Mouse (Mus musculus): ENCODE measurements around the gene Tmem143. TPM values are rescaled to one million over a fixed set of nuclear protein-coding genes. Genes with fewer than 3 reads are reported as not detected.
"Not testable (repeated sequence)": the region's sequence is repeated elsewhere in the genome, so short reads cannot be mapped to it uniquely, and the experiment has no call there.

Tmem143 gene
- polyA plus RNA-seq, 1 experiment from 2014 or later, result 5.8 TPM

DNA sequence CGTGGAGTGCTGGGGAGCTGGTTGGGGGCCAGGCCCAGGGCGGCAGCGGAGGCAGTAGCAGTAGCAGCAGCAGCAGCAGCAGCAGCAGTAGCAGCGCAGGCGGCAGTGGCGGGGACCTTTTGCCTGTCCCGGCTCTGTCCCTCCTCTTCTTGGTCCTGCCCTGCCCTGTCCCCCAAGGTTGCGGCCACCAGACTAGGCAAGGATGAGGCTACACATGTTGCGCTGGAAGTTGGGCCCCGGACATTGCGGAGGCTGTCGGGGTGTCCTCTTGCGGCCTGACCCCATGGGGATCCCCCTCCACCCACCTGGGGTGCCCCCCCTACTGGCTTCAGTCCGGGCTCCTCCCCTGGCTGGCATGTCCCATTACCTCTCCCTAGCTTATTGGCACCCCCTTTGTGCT, 27.0 kb upstream of the Tmem143 start:
- Histone ChIP-seq H3K27me3 (ENCODE audit: insufficient read depth, poor library complexity, severe bottlenecking) (peaks cover 60% of the 10 kb centered on the region), H3K27ac (peak overlapping the region; percentile 47; the same call in 1 of the 2 replicates), H3K4me1 (peaks cover 67% of the 10 kb centered on the region), H3K4me3 (peak overlapping the region; percentile 52), H3K36me3 (peaks cover 8% of the 10 kb centered on the region), H3K9me3 (no peaks in the 10 kb centered on the region)
- WGBS, result 4% methylated on average over 14 of the region's 14 CpGs
- DNase-seq (ENCODE audit: low spot score), result no peak

DNA sequence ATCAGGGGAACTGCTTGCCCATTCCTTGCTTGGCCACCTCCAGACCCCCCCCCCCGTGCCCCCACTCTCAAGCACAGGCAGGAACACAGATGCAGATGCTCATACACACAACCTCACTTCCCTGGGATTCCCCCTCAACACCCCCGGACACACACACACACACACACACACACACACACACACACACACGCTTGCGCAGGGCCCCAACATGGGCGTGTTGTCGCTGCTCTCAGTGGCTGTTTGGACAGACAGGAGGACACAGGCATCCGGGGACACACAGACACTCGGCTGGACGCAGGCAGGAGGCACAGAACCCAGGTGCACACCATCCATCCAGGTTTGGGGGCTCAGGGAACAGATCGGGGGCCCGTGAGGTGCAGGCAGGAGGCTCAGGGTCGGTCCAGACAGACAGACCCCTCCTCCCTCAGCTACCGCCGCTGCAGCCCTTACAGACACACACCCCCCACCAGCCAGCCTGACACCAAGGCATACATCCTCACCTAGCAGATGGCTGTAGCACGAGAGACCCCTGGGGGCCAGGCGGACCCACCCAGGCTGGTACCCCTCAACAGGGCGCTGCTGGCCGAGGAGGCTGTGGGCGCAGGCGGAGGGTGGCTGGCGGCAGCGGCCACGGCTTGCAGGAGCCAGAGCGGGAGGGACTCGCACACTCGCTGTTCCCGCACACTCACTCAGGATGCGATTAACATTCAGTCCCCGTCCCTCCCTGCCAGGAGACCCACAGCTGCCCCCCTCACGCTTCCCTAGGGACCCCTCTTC, 26.3 kb upstream of the Tmem143 start:
- H3K27ac ChIP-seq, result 0 out of 2 replicates have a peak overlapping the region, but pooled peaks have one; percentile 49
- peak overlapping the region; percentile 52 for H3K4me3 ChIP-seq
- no peaks in the 10 kb centered on the region for H3K9me3 ChIP-seq
- peaks cover 60% of the 10 kb centered on the region for H3K27me3 ChIP-seq (ENCODE audit: insufficient read depth, poor library complexity, severe bottlenecking)
- H3K4me1 ChIP-seq, result peaks cover 71% of the 10 kb centered on the region
- WGBS, result 2% methylated on average over 30 of the region's 30 CpGs
- peaks cover 15% of the 10 kb centered on the region for H3K36me3 ChIP-seq
- DNase-seq (ENCODE audit: low spot score), result no peak

DNA sequence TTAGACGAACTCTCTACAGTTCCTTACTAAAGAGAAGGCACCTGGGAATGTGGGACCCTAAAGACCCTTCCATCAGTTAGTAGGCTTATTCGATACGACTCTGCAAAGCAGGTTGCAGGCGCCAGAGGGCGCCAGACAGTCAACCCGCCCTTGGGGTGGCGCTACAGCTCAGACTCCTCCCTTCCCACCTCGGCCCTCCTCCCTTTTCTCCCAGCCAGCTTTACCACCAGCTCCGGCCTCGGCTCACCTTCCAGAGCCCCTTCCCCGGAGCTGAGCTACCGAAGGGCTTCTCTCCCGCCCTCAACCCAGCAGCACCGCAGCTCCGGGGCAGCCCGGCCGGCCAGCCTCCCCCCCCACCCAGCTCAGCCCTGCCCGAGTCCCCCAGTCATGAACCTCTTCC, 24.1 kb upstream of the Tmem143 start, which contains the start of gene Kdelr1:
TSS of gene Kdelr1 (plus strand) at position 149 of the 400 bp plus-strand sequence.
- Histone ChIP-seq H3K36me3 (peaks cover 37% of the 10 kb centered on the region), H3K27me3 (ENCODE audit: insufficient read depth, poor library complexity, severe bottlenecking) (peaks cover 46% of the 10 kb centered on the region), H3K4me3 (peak within 1 kb of the TSS; percentile 88), H3K4me1 (peaks cover 52% of the 10 kb centered on the region), H3K9me3 (no peaks in the 10 kb centered on the region), H3K27ac (peak within 1 kb of the TSS; percentile 95)
- under 1% methylated on average over 18 of the region's 18 CpGs for WGBS
- peak; percentile 95 for DNase-seq (ENCODE audit: low spot score)

DNA sequence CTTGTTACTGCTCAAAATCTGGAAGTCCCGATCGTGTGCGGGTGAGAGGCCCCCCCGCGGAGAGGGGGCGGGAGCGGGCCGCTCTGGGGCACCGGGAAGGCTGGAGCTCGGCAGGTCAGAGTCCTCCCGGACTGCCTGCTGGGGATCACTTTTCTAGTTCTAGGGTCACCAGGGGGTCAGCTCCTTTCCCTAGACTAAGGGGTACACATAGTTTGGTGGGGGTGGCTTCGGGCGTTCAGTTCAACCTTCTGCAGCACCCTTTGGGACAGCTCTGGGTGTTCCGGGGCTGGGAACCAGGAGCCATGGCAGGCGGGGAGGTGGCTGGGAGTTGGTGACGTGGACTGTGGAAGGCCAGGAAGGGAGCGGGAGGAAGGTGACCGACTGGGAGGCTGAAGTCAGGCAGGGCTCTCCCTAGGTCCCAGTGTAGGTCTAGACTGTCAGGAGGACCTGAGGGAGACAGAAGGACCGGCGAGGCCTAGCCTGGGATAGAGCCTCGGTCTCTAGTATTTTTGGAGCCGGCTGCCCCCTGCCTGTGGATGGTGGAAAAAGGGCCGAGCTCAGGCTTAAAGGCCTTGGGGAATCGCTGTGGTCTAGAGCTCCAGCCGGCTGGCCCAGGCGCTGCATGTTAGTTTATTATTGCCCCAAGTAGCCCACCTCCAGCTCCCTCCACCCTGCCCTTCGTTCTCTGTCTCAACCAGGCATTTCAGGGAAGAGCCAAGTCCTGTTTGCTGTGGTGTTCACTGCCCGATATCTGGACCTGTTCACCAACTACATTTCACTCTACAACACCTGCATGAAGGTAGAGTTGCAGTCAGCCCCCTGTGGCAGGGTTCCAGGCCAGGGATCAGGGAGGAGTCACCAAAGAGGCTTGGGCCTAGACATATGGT, 23.4 kb upstream of the Tmem143 start:
- Histone ChIP-seq H3K27me3 (ENCODE audit: insufficient read depth, poor library complexity, severe bottlenecking) (peaks cover 39% of the 10 kb centered on the region), H3K4me3 (peak overlapping the region; percentile 88), H3K4me1 (peaks cover 46% of the 10 kb centered on the region), H3K36me3 (peaks cover 44% of the 10 kb centered on the region), H3K9me3 (no peaks in the 10 kb centered on the region), H3K27ac (peak overlapping the region; percentile 95)
- DNase-seq (ENCODE audit: low spot score), result peak; percentile 87
- 3% methylated on average over 28 of the region's 28 CpGs for WGBS

DNA sequence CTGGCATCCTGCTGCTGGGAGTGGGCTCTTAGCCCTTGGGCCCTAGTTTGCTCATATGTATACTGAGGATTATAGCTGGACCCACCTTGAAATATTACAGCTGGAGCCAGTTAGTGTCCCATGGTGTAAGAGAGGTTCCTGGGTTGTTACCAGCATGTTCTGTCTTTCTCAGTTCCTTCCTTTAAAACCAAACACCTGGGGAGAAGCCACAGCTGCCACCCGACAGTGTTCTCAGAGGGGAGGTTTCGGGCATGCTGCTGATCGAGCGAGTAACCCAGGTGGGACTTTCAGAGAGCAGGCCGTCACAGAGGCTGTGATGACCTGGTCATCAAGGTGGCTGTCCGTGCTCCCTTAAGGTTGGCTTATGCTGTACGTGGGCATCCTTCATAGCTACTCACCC, 19.8 kb upstream of the Tmem143 start:
- no peak for DNase-seq (ENCODE audit: low spot score)
- Histone ChIP-seq H3K4me3 (no peak overlapping the region), H3K36me3 (peaks cover 79% of the 10 kb centered on the region), H3K4me1 (peaks cover 18% of the 10 kb centered on the region), H3K27ac (no peak overlapping the region), H3K27me3 (ENCODE audit: insufficient read depth, poor library complexity, severe bottlenecking) (peaks cover 3% of the 10 kb centered on the region), H3K9me3 (peaks cover 4% of the 10 kb centered on the region; the same call in 1 of the 2 replicates)
- 92% methylated on average over 7 of the region's 7 CpGs for WGBS

DNA sequence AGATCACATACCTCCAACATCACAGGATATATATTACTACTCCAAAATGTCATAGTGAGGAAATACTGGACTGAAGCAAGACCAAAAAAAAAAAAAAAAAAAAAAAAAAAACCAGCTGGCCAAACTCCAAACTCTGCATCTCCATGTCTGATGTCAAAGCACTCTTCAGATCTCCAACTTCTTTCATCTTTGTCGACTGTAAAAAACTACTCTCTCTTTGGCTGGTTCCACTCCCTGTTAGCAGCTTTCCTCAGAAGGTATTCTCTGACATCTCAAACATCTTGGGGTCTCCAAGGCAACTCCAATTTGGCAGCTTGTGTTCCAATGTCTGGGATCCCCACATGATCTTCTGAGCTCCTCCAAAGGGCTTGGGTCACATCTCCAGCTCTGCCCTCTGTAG, 18.5 kb upstream of the Tmem143 start, which contains the start of gene Grin2d:
TSS of gene Grin2d (minus strand) at position 101 of the 400 bp plus-strand sequence.
- not testable (repeated sequence) for H3K27ac ChIP-seq; DNase-seq (ENCODE audit: low spot score); H3K9me3 ChIP-seq; H3K4me3 ChIP-seq; H3K27me3 ChIP-seq (ENCODE audit: insufficient read depth, poor library complexity, severe bottlenecking)
- H3K36me3 ChIP-seq, result peaks cover 93% of the 10 kb centered on the region
- WGBS, result 91% methylated on average over 1 of the region's 1 CpGs
- H3K4me1 ChIP-seq, result peaks cover 18% of the 10 kb centered on the region

DNA sequence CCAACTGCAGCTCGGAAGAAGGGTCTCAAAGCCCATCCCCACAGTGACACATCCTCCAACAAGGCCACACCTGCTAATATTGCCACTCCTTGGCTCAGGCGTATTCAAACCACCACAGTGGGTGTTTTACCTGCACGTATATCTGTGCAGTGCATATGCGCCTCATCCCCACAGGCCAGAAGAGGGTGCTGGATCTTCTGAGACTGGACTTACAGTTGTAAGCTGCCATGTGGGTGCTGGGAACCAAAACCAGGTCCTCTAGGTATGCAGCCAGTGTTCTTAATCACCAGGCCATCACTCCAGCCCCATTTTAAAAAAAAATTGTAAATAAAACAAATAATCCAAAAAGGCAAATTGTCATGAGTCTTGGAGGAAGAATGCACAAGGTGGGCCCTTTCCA, 16.2 kb upstream of the Tmem143 start:
- H3K4me3 ChIP-seq, result no peak overlapping the region
- H3K36me3 ChIP-seq, result peaks cover 100% of the 10 kb centered on the region
- WGBS, result 97% methylated on average over 4 of the region's 4 CpGs
- no peak overlapping the region for H3K27ac ChIP-seq
- peaks cover 4% of the 10 kb centered on the region; the same call in 1 of the 2 replicates for H3K9me3 ChIP-seq
- no peaks in the 10 kb centered on the region for H3K27me3 ChIP-seq (ENCODE audit: insufficient read depth, poor library complexity, severe bottlenecking)
- no peaks in the 10 kb centered on the region for H3K4me1 ChIP-seq
- no peak for DNase-seq (ENCODE audit: low spot score)

DNA sequence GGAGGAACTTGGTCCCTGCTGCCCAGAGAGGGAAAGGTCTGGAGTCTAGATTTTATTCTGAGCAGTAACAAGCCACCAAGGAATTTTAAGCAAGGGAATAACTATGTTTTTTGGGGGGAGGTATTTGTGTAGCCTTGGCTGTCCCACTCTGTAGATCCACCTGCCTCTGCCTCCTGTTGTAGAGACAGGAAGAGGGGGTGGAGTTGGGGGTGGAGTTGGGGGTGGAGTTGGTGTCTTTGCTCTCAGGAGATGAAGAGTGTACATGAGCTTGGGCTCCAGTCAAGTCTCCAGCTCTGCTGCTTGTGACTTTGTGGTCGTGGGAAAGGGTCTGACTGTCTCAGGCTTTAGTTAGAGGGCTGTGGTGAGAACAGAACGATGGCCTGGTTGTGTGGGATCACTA, 15.7 kb upstream of the Tmem143 start:
- Histone ChIP-seq H3K27me3 (ENCODE audit: insufficient read depth, poor library complexity, severe bottlenecking) (no peaks in the 10 kb centered on the region), H3K9me3 (peaks cover 4% of the 10 kb centered on the region; the same call in 1 of the 2 replicates), H3K27ac (no peak overlapping the region), H3K4me1 (no peaks in the 10 kb centered on the region), H3K36me3 (peaks cover 99% of the 10 kb centered on the region), H3K4me3 (no peak overlapping the region)
- no peak for DNase-seq (ENCODE audit: low spot score)
- WGBS, result 95% methylated on average over 2 of the region's 2 CpGs

DNA sequence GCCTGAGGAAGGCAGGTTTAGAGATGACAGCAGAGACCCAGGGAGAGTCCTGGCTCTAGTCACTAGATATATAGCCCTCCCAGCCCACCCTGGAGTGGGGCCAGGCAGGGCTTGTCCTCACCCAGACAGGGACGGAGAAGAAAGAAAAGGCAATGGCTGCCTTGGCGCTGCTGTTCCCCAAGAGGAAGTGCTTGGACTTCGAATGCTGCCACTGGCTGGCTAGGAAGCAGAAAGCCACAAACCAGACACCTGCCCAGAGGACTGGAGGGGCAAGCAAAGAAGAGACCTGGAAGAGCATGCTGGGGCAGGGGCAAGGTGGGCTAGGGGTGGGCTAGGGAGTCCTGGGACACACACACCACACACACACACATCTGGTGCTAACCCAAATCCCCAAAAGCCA, 9.5 kb upstream of the Tmem143 start:
- H3K27me3 ChIP-seq (ENCODE audit: insufficient read depth, poor library complexity, severe bottlenecking), result no peaks in the 10 kb centered on the region
- H3K4me3 ChIP-seq, result no peak overlapping the region
- H3K9me3 ChIP-seq, result no peaks in the 10 kb centered on the region
- 58% methylated on average over 3 of the region's 3 CpGs for WGBS
- DNase-seq (ENCODE audit: low spot score), result no peak
- peaks cover 4% of the 10 kb centered on the region; the same call in 1 of the 2 replicates for H3K4me1 ChIP-seq
- 0 out of 2 replicates have a peak overlapping the region, but pooled peaks have one; percentile 30 for H3K27ac ChIP-seq
- H3K36me3 ChIP-seq, result peaks cover 37% of the 10 kb centered on the region

DNA sequence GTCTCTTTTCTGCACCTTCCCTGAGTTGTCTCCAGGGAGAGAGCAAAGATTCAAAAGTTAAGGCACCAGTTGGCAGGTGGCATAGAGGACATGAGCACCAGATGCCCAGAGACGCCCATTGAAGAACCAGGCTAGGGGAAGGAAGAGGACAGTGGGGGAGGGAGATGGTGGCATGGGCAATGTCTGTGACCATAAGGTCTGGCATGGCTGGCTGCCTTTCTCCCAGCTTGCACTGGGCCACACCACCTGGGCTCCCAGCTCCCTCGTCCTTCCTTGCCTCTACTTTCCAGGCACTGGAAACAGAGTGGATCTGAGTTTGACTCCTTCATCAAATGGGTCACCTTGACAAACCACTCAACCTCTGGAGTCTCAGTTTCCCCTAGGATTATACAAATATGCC, 4.1 kb upstream of the Tmem143 start:
- Histone ChIP-seq H3K4me1 (peaks cover 12% of the 10 kb centered on the region; the same call in 1 of the 2 replicates), H3K27ac (no peak overlapping the region), H3K36me3 (no peaks in the 10 kb centered on the region), H3K4me3 (no peak overlapping the region), H3K27me3 (ENCODE audit: insufficient read depth, poor library complexity, severe bottlenecking) (peaks cover 7% of the 10 kb centered on the region; the same call in 1 of the 2 replicates), H3K9me3 (no peaks in the 10 kb centered on the region)
- no peak for DNase-seq (ENCODE audit: low spot score)
- WGBS, result 82% methylated on average over 2 of the region's 2 CpGs

DNA sequence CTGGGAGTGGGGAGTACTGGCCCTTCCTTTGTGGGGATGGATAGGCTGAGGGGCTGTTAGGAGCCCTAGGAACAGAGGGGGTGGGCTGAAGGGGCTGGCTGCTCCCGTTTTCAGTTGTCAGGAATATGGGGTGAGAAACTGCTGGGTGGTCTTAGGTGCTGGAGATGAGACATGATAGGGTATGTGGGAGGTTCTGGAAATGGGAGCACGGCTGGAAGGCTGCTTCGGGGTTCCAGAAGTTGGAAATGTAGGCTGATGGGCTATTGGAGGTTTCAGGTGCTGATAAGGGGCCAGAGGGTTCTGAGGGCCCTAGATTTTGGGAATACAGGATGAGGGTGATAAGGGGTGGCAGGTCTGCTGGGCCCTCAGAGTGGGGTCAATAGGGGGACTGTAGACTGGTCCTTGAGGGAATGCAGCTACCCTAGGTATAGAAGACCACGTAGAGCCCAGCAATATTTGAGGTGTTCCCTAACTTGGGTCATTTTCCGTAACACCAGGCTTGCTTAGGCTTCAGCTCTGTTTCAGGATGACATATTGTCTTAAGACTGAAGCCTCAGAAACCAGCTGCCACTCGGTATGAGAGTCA, 717 bp upstream of the Tmem143 start:
- Histone ChIP-seq H3K27ac (peak overlapping the region; percentile 84), H3K27me3 (ENCODE audit: insufficient read depth, poor library complexity, severe bottlenecking) (peaks cover 7% of the 10 kb centered on the region; the same call in 1 of the 2 replicates), H3K4me3 (peak overlapping the region; percentile 61), H3K36me3 (no peaks in the 10 kb centered on the region), H3K9me3 (no peaks in the 10 kb centered on the region), H3K4me1 (peaks cover 17% of the 10 kb centered on the region; the same call in 1 of the 2 replicates)
- DNase-seq (ENCODE audit: low spot score), result no peak
- 71% methylated on average over 6 of the region's 6 CpGs for WGBS

DNA sequence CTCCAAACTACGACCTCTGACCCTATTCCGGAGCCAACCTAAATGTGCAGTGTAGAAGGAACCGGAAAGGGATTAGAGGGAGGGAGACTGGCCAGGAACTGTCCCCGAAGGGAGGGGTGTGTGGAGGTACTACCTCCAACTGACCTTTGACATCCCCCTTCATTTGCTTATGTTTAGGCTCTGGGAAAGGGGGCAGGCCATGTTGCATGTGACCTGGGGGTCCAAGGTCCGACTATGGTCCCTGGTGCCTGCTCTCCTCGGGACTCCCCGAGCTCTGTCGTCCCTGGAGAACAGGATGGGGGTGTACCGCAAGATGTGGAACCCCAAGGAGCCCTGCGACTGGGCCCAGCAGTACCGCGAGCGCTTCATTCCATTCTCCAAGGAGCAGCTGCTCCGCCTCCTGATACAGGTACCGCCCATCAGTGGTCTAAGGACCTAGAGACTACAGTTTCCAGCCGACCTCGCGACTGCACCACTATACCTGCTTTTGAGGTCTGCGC, 567 bp downstream of the Tmem143 start:
- 1% methylated on average over 19 of the region's 19 CpGs for WGBS
- Histone ChIP-seq H3K4me1 (peaks cover 17% of the 10 kb centered on the region; the same call in 1 of the 2 replicates), H3K36me3 (no peaks in the 10 kb centered on the region), H3K9me3 (no peaks in the 10 kb centered on the region), H3K27me3 (ENCODE audit: insufficient read depth, poor library complexity, severe bottlenecking) (peaks cover 7% of the 10 kb centered on the region; the same call in 1 of the 2 replicates), H3K4me3 (peak overlapping the region; percentile 61), H3K27ac (peak overlapping the region; percentile 91)
- DNase-seq (ENCODE audit: low spot score), result peak; percentile 86

Measured in heart, embryonic 10.5 days (tissue).